Mouse (Mus musculus) midbrain, postnatal 0 days (tissue): ENCODE measurements around the gene Efcab2. TPM values are rescaled to one million over a fixed set of nuclear protein-coding genes. Genes with fewer than 3 reads are reported as not detected.
A peak's percentile ranks its signal among the peaks of the same experiment; 100 is the strongest.

Experiments
- ATAC-seq: fragments of 200-750 bp; cut with Nextera tagmentation; 2 replicates; pipeline ENCODE4 v1.8.0; 2017; ENCODE audit warnings: moderate number of reproducible peaks, mild to moderate bottlenecking, moderate TSS enrichment, moderate library complexity; ENCODE audit not compliant: low FRiP score
- DNase-seq: peaks from one replicate; pipeline ENCODE4 v3.0.0-alpha.2; 2015; ENCODE audit warnings: low spot score
- H3K27ac ChIP-seq: fragments of 300-500 bp; sonication (generic); 2 replicates; pipeline ENCODE4 v1.5.1; 2014; ENCODE audit warnings: low read depth, mild to moderate bottlenecking, low read length, mixed read lengths
- H3K27me3 ChIP-seq: fragments of 300-500 bp; sonication (generic); 2 replicates; pipeline ENCODE4 v1.6.1; 2014; ENCODE audit warnings: low read length, control low read depth, mixed read lengths; ENCODE audit not compliant: insufficient read depth
- H3K36me3 ChIP-seq: fragments of 300-500 bp; sonication (generic); 2 replicates; pipeline ENCODE4 v1.6.1; 2014; ENCODE audit warnings: low read length, control low read depth, mixed read lengths; ENCODE audit not compliant: insufficient read depth
- H3K4me1 ChIP-seq: fragments of 300-500 bp; sonication (generic); 2 replicates; pipeline ENCODE4 v1.6.1; 2014; ENCODE audit warnings: mild to moderate bottlenecking, control low read depth, antibody characterized with exemption, low read length, mixed read lengths; ENCODE audit not compliant: insufficient read depth
- H3K4me2 ChIP-seq: fragments of 300-500 bp; sonication (generic); 2 replicates; pipeline ENCODE4 v1.6.1; 2014; ENCODE audit warnings: low read depth, mild to moderate bottlenecking, low read length, mixed read lengths; ENCODE audit not compliant: poor library complexity, severe bottlenecking
- H3K4me3 ChIP-seq: fragments of 300-500 bp; sonication (generic); 2 replicates; pipeline ENCODE4 v1.5.1; 2014; ENCODE audit warnings: low read depth, mild to moderate bottlenecking, low read length, moderate library complexity
- H3K9ac ChIP-seq: fragments of 300-500 bp; sonication (generic); replicated peaks from 2 replicates; pipeline ENCODE4 v1.6.1; 2014; ENCODE audit warnings: mild to moderate bottlenecking, low read length, moderate library complexity, mixed read lengths; ENCODE audit not compliant: poor library complexity, severe bottlenecking
- H3K9me3 ChIP-seq: fragments of 300-500 bp; sonication (generic); 2 replicates; pipeline ENCODE4 v1.6.1; 2016; ENCODE audit warnings: low read length, control low read depth
- CTCF ChIP-seq: IDR thresholded peaks from 2 replicates; pipeline ENCODE4 v1.5.1; 2016; ENCODE audit warnings: antibody characterized with exemption, mild to moderate bottlenecking
- whole genome bisulfite sequencing: fragments of 180-500 bp; shearing (Covaris S2); extraction: QIAGEN DNeasy Blood & Tissue Kit; methylation state at CpG from one replicate; pipeline ENCODE4 v1.1.7; 2014; 5-methylcytosine and 5-hydroxymethylcytosine counted together
- polyA plus RNA-seq: library from polyadenylated mRNA; unstranded; fragments of >200 nt; fragmentation: Nextera tagmentation; extraction: Ambion mirVana; gene quantifications from 2 replicates; pipeline ENCODE4 v1.2.1, GENCODE M21; 2015
- total RNA-seq: library from RNA; depleted of rRNA; stranded (reverse); fragments of >200 nt; gene quantifications from 2 replicates; pipeline ENCODE4 v1.2.3, GENCODE M21; 2014

The Efcab2 gene
- total and polyA plus RNA-seq, 2 experiments from 2014 or later = 5.9 to 13.4 TPM

- Histone ChIP-seq H3K4me3 (no peak overlapping the region), H3K9ac (no peak overlapping the region), H3K27me3 (no peaks in the 10 kb centered on the region), H3K4me2 (no peak overlapping the region), H3K36me3 (no peaks in the 10 kb centered on the region), H3K9me3 (no peaks in the 10 kb centered on the region), H3K4me1 (no peaks in the 10 kb centered on the region), H3K27ac (peak overlapping the region; percentile 80)
- no peak for ATAC-seq
- no peak for DNase-seq
- WGBS = 77% methylated on average over 6 of the region's 6 CpGs
- no peak for TF ChIP-seq CTCF
Measured at GRCm38 (mm10) chr1:178368121-178368520, 37.8 kb upstream of the Efcab2 start.

- H3K9me3 ChIP-seq = no peaks in the 10 kb centered on the region
- ATAC-seq = peak; percentile 97
- H3K9ac ChIP-seq = peak overlapping the region; percentile 63
- H3K4me1 ChIP-seq = no peaks in the 10 kb centered on the region
- no peaks in the 10 kb centered on the region for H3K27me3 ChIP-seq
- no peaks in the 10 kb centered on the region for H3K36me3 ChIP-seq
- WGBS = 2% methylated on average over 35 of the region's 36 CpGs
- DNase-seq = peak; percentile 92
- H3K4me2 ChIP-seq = peak overlapping the region; percentile 67
- peak overlapping the region; percentile 42 for H3K4me3 ChIP-seq
- peak overlapping the region; percentile 80 for H3K27ac ChIP-seq
- TF ChIP-seq CTCF = no peak
Measured at GRCm38 (mm10) chr1:178368548-178369271, 37.2 kb upstream of the Efcab2 start.

- Histone ChIP-seq H3K4me2 (peak overlapping the region; percentile 67), H3K4me3 (peak overlapping the region; percentile 42), H3K36me3 (no peaks in the 10 kb centered on the region), H3K9me3 (no peaks in the 10 kb centered on the region), H3K4me1 (no peaks in the 10 kb centered on the region), H3K27me3 (no peaks in the 10 kb centered on the region), H3K9ac (peak overlapping the region; percentile 63), H3K27ac (peak overlapping the region; percentile 80)
- TF ChIP-seq CTCF = no peak
- peak; percentile 79 for ATAC-seq
- under 1% methylated on average over 11 of the region's 11 CpGs for WGBS
- DNase-seq = peak; percentile 63
Measured at GRCm38 (mm10) chr1:178369272-178369651, 36.6 kb upstream of the Efcab2 start.

- Histone ChIP-seq H3K9me3 (no peaks in the 10 kb centered on the region), H3K4me2 (no peak overlapping the region), H3K4me3 (no peak overlapping the region), H3K4me1 (no peaks in the 10 kb centered on the region), H3K9ac (no peak overlapping the region), H3K36me3 (no peaks in the 10 kb centered on the region), H3K27ac (no peak overlapping the region), H3K27me3 (no peaks in the 10 kb centered on the region)
- ATAC-seq (no peak), DNase-seq (no peak)
- WGBS = 80% methylated on average over 4 of the region's 4 CpGs
- no peak for TF ChIP-seq CTCF
Measured at GRCm38 (mm10) chr1:178372681-178373080, 33.2 kb upstream of the Efcab2 start.

- Histone ChIP-seq H3K4me1 (no peaks in the 10 kb centered on the region), H3K4me3 (no peak overlapping the region), H3K36me3 (no peaks in the 10 kb centered on the region), H3K4me2 (no peak overlapping the region), H3K9ac (no peak overlapping the region), H3K27ac (no peak overlapping the region), H3K9me3 (no peaks in the 10 kb centered on the region), H3K27me3 (no peaks in the 10 kb centered on the region)
- DNase-seq (no peak), ATAC-seq (no peak)
- no peak for TF ChIP-seq CTCF
Measured at GRCm38 (mm10) chr1:178375381-178375780, 30.5 kb upstream of the Efcab2 start.

GRCm38 (mm10) chr1:178376061-178376460 is 29.8 kb upstream of the Efcab2 start:
- Histone ChIP-seq H3K4me3 (no peak overlapping the region), H3K9ac (no peak overlapping the region), H3K4me2 (no peak overlapping the region), H3K27me3 (no peaks in the 10 kb centered on the region), H3K36me3 (no peaks in the 10 kb centered on the region), H3K27ac (no peak overlapping the region), H3K4me1 (no peaks in the 10 kb centered on the region), H3K9me3 (no peaks in the 10 kb centered on the region)
- DNase-seq = no peak
- WGBS = 92% methylated on average over 2 of the region's 2 CpGs
- ATAC-seq = no peak
- no peak for TF ChIP-seq CTCF
